Comparison of ENCODE assay signal across 8 mouse cellular contexts in the genomic region with DNA sequence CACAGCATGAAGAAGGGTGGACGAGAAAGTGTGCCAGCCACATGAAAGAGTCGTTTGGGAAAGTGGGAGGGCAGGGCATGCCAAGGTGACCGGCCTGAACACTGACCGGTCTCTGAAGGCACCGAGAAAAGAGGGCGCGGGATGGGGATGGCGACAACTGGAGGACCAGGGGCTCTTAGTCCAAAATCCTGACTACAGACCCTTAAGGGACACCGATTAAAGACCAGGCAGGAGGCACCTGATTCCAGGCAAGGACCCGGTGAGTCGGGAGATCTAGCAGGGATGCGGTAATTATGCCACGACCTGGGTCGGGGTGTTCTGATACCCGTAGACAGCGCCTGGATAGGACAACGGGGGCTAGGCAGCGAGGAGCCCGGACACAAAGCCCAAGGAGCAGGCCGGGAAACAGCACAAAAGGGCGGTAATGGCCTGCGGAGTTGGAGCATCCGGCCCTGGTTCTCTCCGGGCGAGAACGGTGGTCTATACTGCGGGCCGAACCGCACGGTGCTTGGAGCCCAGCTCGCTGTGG. TPM values are rescaled to one million over a fixed set of nuclear protein-coding genes. Genes with fewer than 3 reads are reported as not detected.
DNase-seq lines count a peak whose midpoint lies in the region; ATAC-seq and TF ChIP-seq lines count a peak whose summit lies in the region.

No protein-coding gene starts in this region.

- peak overlapping the region; percentile 83 for H3K9ac ChIP-seq in heart, embryonic 12.5 days
- H3K9ac ChIP-seq in MEL (ENCODE audit: control insufficient read depth, low read depth, low read length, poor library complexity, severe bottlenecking), result peak overlapping the region; percentile 84
- peak overlapping the region; percentile 80 for H3K9ac ChIP-seq in kidney, embryonic 16.5 days (replicated peaks; ENCODE audit: low read length)
- H3K9ac ChIP-seq in midbrain, embryonic 13.5 days (replicated peaks), result peak overlapping the region; percentile 95

- H3K79me2 ChIP-seq in MEL (ENCODE audit: control insufficient read depth, insufficient read depth, low read length, poor library complexity), result peaks cover 10% of the 10 kb centered on the region

- H3K36me3 ChIP-seq in heart, embryonic 12.5 days, result peaks cover 6% of the 10 kb centered on the region; the same call in 1 of the 2 replicates
- H3K36me3 ChIP-seq in MEL (ENCODE audit: control insufficient read depth in 1 of 2, insufficient read depth in 2 of 2, low read length in 2 of 2), result peaks cover 0 to 27% of the 10 kb centered on the region in 2 experiments; a peak in 2 of 4 replicates
- H3K36me3 ChIP-seq in kidney, embryonic 16.5 days (ENCODE audit: insufficient read depth, low read length), result no peaks in the 10 kb centered on the region
- no peaks in the 10 kb centered on the region for H3K36me3 ChIP-seq in midbrain, embryonic 13.5 days

- no peaks in the 10 kb centered on the region for H3K9me3 ChIP-seq in heart, embryonic 12.5 days (replicated peaks)
- H3K9me3 ChIP-seq in MEL (replicated peaks; ENCODE audit: insufficient read depth, low read length), result no peaks in the 10 kb centered on the region
- no peaks in the 10 kb centered on the region for H3K9me3 ChIP-seq in kidney, embryonic 16.5 days (ENCODE audit: low read length)
- no peaks in the 10 kb centered on the region for H3K9me3 ChIP-seq in midbrain, embryonic 13.5 days

- ATAC-seq in heart, embryonic 12.5 days (ENCODE audit: insufficient number of reproducible peaks, low FRiP score), result peak; percentile 19
- ATAC-seq in erythroblast, adult 5-6 weeks (replicated peaks; ENCODE audit: low FRiP score, poor library complexity, severe bottlenecking), result peak; percentile 40
- peak; percentile 7 for ATAC-seq in kidney, embryonic 16.5 days (ENCODE audit: low FRiP score, low TSS enrichment)
- ATAC-seq in midbrain, embryonic 13.5 days, result peak; percentile 37; the same call in 1 of the 2 replicates

- TF ChIP-seq EP300 in MEL (IDR thresholded peaks at IDR 0.05; ENCODE audit: low read depth in 1 of 2, low read length in 2 of 2), result no peak

- peak overlapping the region; percentile 97 for H3K4me2 ChIP-seq in heart, embryonic 12.5 days
- peak overlapping the region; percentile 100 for H3K4me2 ChIP-seq in kidney, embryonic 16.5 days (replicated peaks; ENCODE audit: low read depth, low read length)
- H3K4me2 ChIP-seq in midbrain, embryonic 13.5 days (replicated peaks), result peak overlapping the region; percentile 96

- H3K4me3 ChIP-seq in heart, embryonic 12.5 days, result peak overlapping the region; percentile 69
- H3K4me3 ChIP-seq in MEL (ENCODE audit: control insufficient read depth in 1 of 2, insufficient read depth in 1 of 2, low read depth in 2 of 2, low read length in 2 of 2), result peak overlapping the region; percentile 79 to 82
- H3K4me3 ChIP-seq in kidney, embryonic 16.5 days (ENCODE audit: low read length), result peak overlapping the region; percentile 78
- peak overlapping the region; percentile 74 for H3K4me3 ChIP-seq in midbrain, embryonic 13.5 days (replicated peaks)

- TF ChIP-seq POLR2A in MEL (IDR thresholded peaks at IDR 0.05; ENCODE audit: control insufficient read depth in 1 of 2, insufficient read depth in 1 of 2, low read depth in 1 of 2, low read length in 2 of 2, poor library complexity in 1 of 2), result no peak

- H3K27me3 ChIP-seq in heart, embryonic 12.5 days (replicated peaks), result peaks cover 10% of the 10 kb centered on the region; the same call in 1 of the 2 replicates
- H3K27me3 ChIP-seq in MEL (ENCODE audit: control insufficient read depth in 1 of 2, insufficient read depth in 2 of 2, low read length in 2 of 2), result no peaks in the 10 kb centered on the region
- no peaks in the 10 kb centered on the region for H3K27me3 ChIP-seq in kidney, embryonic 16.5 days (ENCODE audit: insufficient read depth, low read length)
- no peaks in the 10 kb centered on the region for H3K27me3 ChIP-seq in midbrain, embryonic 13.5 days

- peaks cover 26% of the 10 kb centered on the region for H3K4me1 ChIP-seq in heart, embryonic 12.5 days (replicated peaks)
- peaks cover 5 to 36% of the 10 kb centered on the region in 2 experiments for H3K4me1 ChIP-seq in MEL (ENCODE audit: control insufficient read depth in 1 of 2, insufficient read depth in 2 of 2, low read length in 2 of 2)
- H3K4me1 ChIP-seq in kidney, embryonic 16.5 days (ENCODE audit: insufficient read depth, low read length), result peaks cover 28% of the 10 kb centered on the region
- H3K4me1 ChIP-seq in midbrain, embryonic 13.5 days (replicated peaks), result peaks cover 36% of the 10 kb centered on the region

- peak overlapping the region; percentile 72 for H3K27ac ChIP-seq in heart, embryonic 12.5 days (ENCODE audit: poor library complexity, severe bottlenecking)
- H3K27ac ChIP-seq in MEL (ENCODE audit: control insufficient read depth, low read depth, low read length), result peak overlapping the region; percentile 35
- peak overlapping the region; percentile 88 for H3K27ac ChIP-seq in kidney, embryonic 16.5 days (ENCODE audit: low read length)
- peak overlapping the region; percentile 98 for H3K27ac ChIP-seq in midbrain, embryonic 13.5 days

- no peak for TF ChIP-seq CTCF in MEL (IDR thresholded peaks at IDR 0.05 in 2 of 3, conservative IDR thresholded peaks at IDR 0.05 in 1 of 3; ENCODE audit: control insufficient read depth in 1 of 3, insufficient read depth in 1 of 3, low read depth in 2 of 3, low read length in 3 of 3, poor library complexity in 1 of 3, severe bottlenecking in 1 of 3)

- no peak for TF ChIP-seq RAD21 in MEL (IDR thresholded peaks at IDR 0.05; ENCODE audit: low read depth, low read length)

- 0% methylated on average over 31 of the region's 31 CpGs for WGBS in heart, embryonic 12.5 days
- WGBS in kidney, embryonic 16.5 days, result 0% methylated on average over 31 of the region's 31 CpGs
- WGBS in midbrain, embryonic 13.5 days, result under 1% methylated on average over 31 of the region's 31 CpGs

- no peak for DNase-seq in heart, adult 9 months (ENCODE audit: low spot score in 2 of 2)
- DNase-seq in MEL (ENCODE audit: low read depth, low spot score), result no peak
- DNase-seq in gastrocnemius, postnatal 10 days, result no peak
- no peak for DNase-seq in ovary, postnatal 10 days (ENCODE audit: low spot score)

RNA-seq across cellular contexts. Expression of a gene that starts 0.6 kb away (rescaled TPM):
- 4.1 and 4.3 TPM in 2 replicates for polyA plus RNA-seq in heart, embryonic 12.5 days (2016; fragmentation: Nextera tagmentation; extraction: Ambion mirVana)
- 4.9 and 5.9 TPM in 2 replicates for total RNA-seq in MEL (2012; rRNA removed)
- 1 to 10 TPM in 1 of 2 experiments, not detected in 1; 8.4 TPM for polyA plus RNA-seq in MEL (2012; ENCODE audit: insufficient read depth in 1 of 2, insufficient read length in 2 of 2, low read depth in 1 of 2, low replicate concordance in 2 of 2, missing spikeins in 1 of 2)
- 6.7 and 11.9 TPM in 2 replicates for total RNA-seq in erythroblast, adult 5-6 weeks (2015; ENCODE audit: low replicate concordance)
- 9.1 and 14.9 TPM in 2 replicates for total RNA-seq in erythroblast, adult 5-6 weeks (2017; ENCODE audit: low replicate concordance)
- 9.4 and 9.7 TPM in 2 replicates for polyA plus RNA-seq in kidney, embryonic 16.5 days (2015; fragmentation: Nextera tagmentation; extraction: Ambion mirVana)
- polyA plus RNA-seq in midbrain, embryonic 13.5 days (2015; fragmentation: Nextera tagmentation; extraction: Ambion mirVana), result 16.4 and 17.3 TPM in 2 replicates
- 10 to 100 TPM; 24.2 to 27.3 TPM for total RNA-seq in gastrocnemius, postnatal 10 days (2021)

RNA-seq across cellular contexts. Expression of a gene that starts 17.6 kb away (rescaled TPM):
- polyA plus RNA-seq in heart, embryonic 12.5 days (2016; fragmentation: Nextera tagmentation; extraction: Ambion mirVana), result 12.3 and 13.8 TPM in 2 replicates
- 0.10 and 0.15 TPM in 2 replicates for total RNA-seq in MEL (2012; rRNA removed)
- polyA plus RNA-seq in MEL (2012; ENCODE audit: insufficient read depth in 1 of 2, insufficient read length in 2 of 2, low read depth in 1 of 2, low replicate concordance in 2 of 2, missing spikeins in 1 of 2), result under 1 TPM in 1 of 2 experiments, not detected in 1; 0.28 TPM
- total RNA-seq in erythroblast, adult 5-6 weeks (2015; ENCODE audit: low replicate concordance), result 0.42 TPM in 1 of 2 replicates, not detected in the other
- 0.42 and 1.4 TPM in 2 replicates for total RNA-seq in erythroblast, adult 5-6 weeks (2017; ENCODE audit: low replicate concordance)
- polyA plus RNA-seq in kidney, embryonic 16.5 days (2015; fragmentation: Nextera tagmentation; extraction: Ambion mirVana), result 19.2 and 19.5 TPM in 2 replicates
- 3.4 and 3.5 TPM in 2 replicates for polyA plus RNA-seq in midbrain, embryonic 13.5 days (2015; fragmentation: Nextera tagmentation; extraction: Ambion mirVana)
- total RNA-seq in gastrocnemius, postnatal 10 days (2021), result 10 to 100 TPM in 1 of 2 experiments, 1 to 10 TPM in 1; 7.9 to 10.0 TPM

RNA-seq across cellular contexts. Expression of a gene that starts 21.0 kb away (rescaled TPM):
- 1.4 and 2.3 TPM in 2 replicates for polyA plus RNA-seq in heart, embryonic 12.5 days (2016; fragmentation: Nextera tagmentation; extraction: Ambion mirVana)
- total RNA-seq in MEL (2012; rRNA removed), result 0.16 and 0.19 TPM in 2 replicates
- under 1 TPM in 1 of 2 experiments, not detected in 1; 0.65 TPM for polyA plus RNA-seq in MEL (2012; ENCODE audit: insufficient read depth in 1 of 2, insufficient read length in 2 of 2, low read depth in 1 of 2, low replicate concordance in 2 of 2, missing spikeins in 1 of 2)
- not detected in 2 replicates for total RNA-seq in erythroblast, adult 5-6 weeks (2015; ENCODE audit: low replicate concordance)
- total RNA-seq in erythroblast, adult 5-6 weeks (2017; ENCODE audit: low replicate concordance), result not detected in 2 replicates
- polyA plus RNA-seq in kidney, embryonic 16.5 days (2015; fragmentation: Nextera tagmentation; extraction: Ambion mirVana), result 1.7 and 2.0 TPM in 2 replicates
- polyA plus RNA-seq in midbrain, embryonic 13.5 days (2015; fragmentation: Nextera tagmentation; extraction: Ambion mirVana), result 0.97 and 1.2 TPM in 2 replicates
- total RNA-seq in gastrocnemius, postnatal 10 days (2021), result 10 to 100 TPM; 25.5 to 32.6 TPM

RNA-seq across cellular contexts. Expression of a gene that starts 44.3 kb away (rescaled TPM):
- 41.3 and 42.7 TPM in 2 replicates for polyA plus RNA-seq in heart, embryonic 12.5 days (2016; fragmentation: Nextera tagmentation; extraction: Ambion mirVana)
- 214 and 234 TPM in 2 replicates for total RNA-seq in MEL (2012; rRNA removed)
- 100 to 1,000 TPM; 276 to 644 TPM for polyA plus RNA-seq in MEL (2012; ENCODE audit: insufficient read depth in 1 of 2, insufficient read length in 2 of 2, low read depth in 1 of 2, low replicate concordance in 2 of 2, missing spikeins in 1 of 2)
- total RNA-seq in erythroblast, adult 5-6 weeks (2015; ENCODE audit: low replicate concordance), result 42.3 and 43.5 TPM in 2 replicates
- 26.5 and 27.0 TPM in 2 replicates for total RNA-seq in erythroblast, adult 5-6 weeks (2017; ENCODE audit: low replicate concordance)
- 64.0 and 66.2 TPM in 2 replicates for polyA plus RNA-seq in kidney, embryonic 16.5 days (2015; fragmentation: Nextera tagmentation; extraction: Ambion mirVana)
- polyA plus RNA-seq in midbrain, embryonic 13.5 days (2015; fragmentation: Nextera tagmentation; extraction: Ambion mirVana), result 58.2 and 61.8 TPM in 2 replicates
- total RNA-seq in gastrocnemius, postnatal 10 days (2021), result 10 to 100 TPM; 77.6 to 83.7 TPM

RNA-seq across cellular contexts. Expression of a gene that starts 57.0 kb away (rescaled TPM):
- 75.3 and 80.1 TPM in 2 replicates for polyA plus RNA-seq in heart, embryonic 12.5 days (2016; fragmentation: Nextera tagmentation; extraction: Ambion mirVana)
- total RNA-seq in MEL (2012; rRNA removed), result 67.8 and 73.1 TPM in 2 replicates
- 100 to 1,000 TPM; 194 to 709 TPM for polyA plus RNA-seq in MEL (2012; ENCODE audit: insufficient read depth in 1 of 2, insufficient read length in 2 of 2, low read depth in 1 of 2, low replicate concordance in 2 of 2, missing spikeins in 1 of 2)
- total RNA-seq in erythroblast, adult 5-6 weeks (2015; ENCODE audit: low replicate concordance), result 44.7 and 47.5 TPM in 2 replicates
- 16.2 and 22.4 TPM in 2 replicates for total RNA-seq in erythroblast, adult 5-6 weeks (2017; ENCODE audit: low replicate concordance)
- polyA plus RNA-seq in kidney, embryonic 16.5 days (2015; fragmentation: Nextera tagmentation; extraction: Ambion mirVana), result 70.4 and 72.1 TPM in 2 replicates
- polyA plus RNA-seq in midbrain, embryonic 13.5 days (2015; fragmentation: Nextera tagmentation; extraction: Ambion mirVana), result 77.8 and 99.2 TPM in 2 replicates
- 100 to 1,000 TPM; 148 to 160 TPM for total RNA-seq in gastrocnemius, postnatal 10 days (2021)

Comparison
In these comparisons a context has a peak if more than half of its experiments do, and no peak if none do; other contexts are left out.
1. H3K27ac ChIP-seq: peak in every context shown above with its lines; median percentile 98 in midbrain, embryonic 13.5 days; 88 in kidney, embryonic 16.5 days; 72 in heart, embryonic 12.5 days; 35 in MEL.